Mouse (Mus musculus): Measurements from ENCODE around the gene Creb5. TPM values are rescaled to one million over a fixed set of nuclear protein-coding genes. Genes with fewer than 3 reads are reported as not detected.

Gene Creb5
- polyA plus RNA-seq, 1 experiment from 2014 or later, result 14.8 TPM

GRCm38 (mm10) chr6:53508847-53509494 lies 221.9 kb downstream of the Creb5 start:
- H3K36me3 ChIP-seq (ENCODE audit: control insufficient read depth, insufficient read depth), result no peaks in the 10 kb centered on the region
- H3K4me3 ChIP-seq (replicated peaks; ENCODE audit: low read length), result no peak overlapping the region
- H3K4me2 ChIP-seq (ENCODE audit: low read length), result no peak overlapping the region
- no peak overlapping the region for H3K9ac ChIP-seq (replicated peaks; ENCODE audit: low read depth, low read length)
- H3K27me3 ChIP-seq (replicated peaks; ENCODE audit: control insufficient read depth, insufficient read depth, low read length), result no peaks in the 10 kb centered on the region
- 92% methylated on average over 3 of the region's 3 CpGs for WGBS
- no peak for ATAC-seq
- no peaks in the 10 kb centered on the region for H3K9me3 ChIP-seq (ENCODE audit: control insufficient read depth, low read length)
- no peak overlapping the region for H3K27ac ChIP-seq (ENCODE audit: low read length)
- H3K4me1 ChIP-seq (replicated peaks; ENCODE audit: control insufficient read depth, insufficient read depth, low read length), result no peaks in the 10 kb centered on the region

- 66% methylated on average over 7 of the region's 7 CpGs for WGBS
- Histone ChIP-seq H3K4me1 (replicated peaks; ENCODE audit: control insufficient read depth, insufficient read depth, low read length) (no peaks in the 10 kb centered on the region), H3K27me3 (replicated peaks; ENCODE audit: control insufficient read depth, insufficient read depth, low read length) (no peaks in the 10 kb centered on the region), H3K36me3 (ENCODE audit: control insufficient read depth, insufficient read depth) (no peaks in the 10 kb centered on the region), H3K27ac (ENCODE audit: low read length) (no peak overlapping the region), H3K9me3 (ENCODE audit: control insufficient read depth, low read length) (no peaks in the 10 kb centered on the region), H3K4me3 (replicated peaks; ENCODE audit: low read length) (no peak overlapping the region), H3K4me2 (ENCODE audit: low read length) (no peak overlapping the region), H3K9ac (replicated peaks; ENCODE audit: low read depth, low read length) (no peak overlapping the region)
- no peak for ATAC-seq
Measured at GRCm38 (mm10) chr6:53510005-53510404, 222.9 kb downstream of the Creb5 start.

- Histone ChIP-seq H3K4me2 (ENCODE audit: low read length) (no peak overlapping the region), H3K9ac (replicated peaks; ENCODE audit: low read depth, low read length) (no peak overlapping the region), H3K4me3 (replicated peaks; ENCODE audit: low read length) (no peak overlapping the region), H3K9me3 (ENCODE audit: control insufficient read depth, low read length) (no peaks in the 10 kb centered on the region), H3K27ac (ENCODE audit: low read length) (no peak overlapping the region), H3K36me3 (ENCODE audit: control insufficient read depth, insufficient read depth) (no peaks in the 10 kb centered on the region), H3K27me3 (replicated peaks; ENCODE audit: control insufficient read depth, insufficient read depth, low read length) (no peaks in the 10 kb centered on the region), H3K4me1 (replicated peaks; ENCODE audit: control insufficient read depth, insufficient read depth, low read length) (peaks cover 1% of the 10 kb centered on the region; the same call in 1 of the 2 replicates)
- ATAC-seq, result no peak
- 91% methylated on average over 8 of the region's 8 CpGs for WGBS
Measured at GRCm38 (mm10) chr6:53512226-53512625, 225.2 kb downstream of the Creb5 start.

- Histone ChIP-seq H3K9ac (replicated peaks; ENCODE audit: low read depth, low read length) (no peak overlapping the region), H3K4me3 (replicated peaks; ENCODE audit: low read length) (no peak overlapping the region), H3K27me3 (replicated peaks; ENCODE audit: control insufficient read depth, insufficient read depth, low read length) (no peaks in the 10 kb centered on the region), H3K4me2 (ENCODE audit: low read length) (no peak overlapping the region), H3K4me1 (replicated peaks; ENCODE audit: control insufficient read depth, insufficient read depth, low read length) (peaks cover 9% of the 10 kb centered on the region; the same call in 1 of the 2 replicates), H3K27ac (ENCODE audit: low read length) (no peak overlapping the region), H3K36me3 (ENCODE audit: control insufficient read depth, insufficient read depth) (no peaks in the 10 kb centered on the region), H3K9me3 (ENCODE audit: control insufficient read depth, low read length) (no peaks in the 10 kb centered on the region)
- 92% methylated on average over 2 of the region's 2 CpGs for WGBS
- ATAC-seq, result no peak
Measured at GRCm38 (mm10) chr6:53513380-53513779, 226.3 kb downstream of the Creb5 start.

GRCm38 (mm10) chr6:53514862-53515261 lies 227.8 kb downstream of the Creb5 start:
- H3K4me1 ChIP-seq (replicated peaks; ENCODE audit: control insufficient read depth, insufficient read depth, low read length), result peaks cover 9% of the 10 kb centered on the region; the same call in 1 of the 2 replicates
- WGBS, result 38% methylated on average over 1 of the region's 1 CpGs
- no peaks in the 10 kb centered on the region for H3K9me3 ChIP-seq (ENCODE audit: control insufficient read depth, low read length)
- ATAC-seq, result no peak
- no peaks in the 10 kb centered on the region for H3K27me3 ChIP-seq (replicated peaks; ENCODE audit: control insufficient read depth, insufficient read depth, low read length)
- no peaks in the 10 kb centered on the region for H3K36me3 ChIP-seq (ENCODE audit: control insufficient read depth, insufficient read depth)
- no peak overlapping the region for H3K9ac ChIP-seq (replicated peaks; ENCODE audit: low read depth, low read length)
- no peak overlapping the region for H3K27ac ChIP-seq (ENCODE audit: low read length)
- H3K4me3 ChIP-seq (replicated peaks; ENCODE audit: low read length), result no peak overlapping the region
- no peak overlapping the region for H3K4me2 ChIP-seq (ENCODE audit: low read length)

- H3K4me1 ChIP-seq (replicated peaks; ENCODE audit: control insufficient read depth, insufficient read depth, low read length), result peaks cover 9% of the 10 kb centered on the region; the same call in 1 of the 2 replicates
- no peak overlapping the region for H3K9ac ChIP-seq (replicated peaks; ENCODE audit: low read depth, low read length)
- no peaks in the 10 kb centered on the region for H3K9me3 ChIP-seq (ENCODE audit: control insufficient read depth, low read length)
- H3K27ac ChIP-seq (ENCODE audit: low read length), result no peak overlapping the region
- H3K27me3 ChIP-seq (replicated peaks; ENCODE audit: control insufficient read depth, insufficient read depth, low read length), result no peaks in the 10 kb centered on the region
- no peak for ATAC-seq
- H3K4me3 ChIP-seq (replicated peaks; ENCODE audit: low read length), result no peak overlapping the region
- H3K4me2 ChIP-seq (ENCODE audit: low read length), result no peak overlapping the region
- no peaks in the 10 kb centered on the region for H3K36me3 ChIP-seq (ENCODE audit: control insufficient read depth, insufficient read depth)
- WGBS, result 82% methylated on average over 4 of the region's 4 CpGs
Measured at GRCm38 (mm10) chr6:53515611-53516010, 228.5 kb downstream of the Creb5 start.

- Histone ChIP-seq H3K4me3 (replicated peaks; ENCODE audit: low read length) (no peak overlapping the region), H3K4me2 (ENCODE audit: low read length) (no peak overlapping the region), H3K9ac (replicated peaks; ENCODE audit: low read depth, low read length) (no peak overlapping the region), H3K27me3 (replicated peaks; ENCODE audit: control insufficient read depth, insufficient read depth, low read length) (no peaks in the 10 kb centered on the region), H3K27ac (ENCODE audit: low read length) (no peak overlapping the region), H3K9me3 (ENCODE audit: control insufficient read depth, low read length) (no peaks in the 10 kb centered on the region), H3K4me1 (replicated peaks; ENCODE audit: control insufficient read depth, insufficient read depth, low read length) (peaks cover 9% of the 10 kb centered on the region; the same call in 1 of the 2 replicates), H3K36me3 (ENCODE audit: control insufficient read depth, insufficient read depth) (no peaks in the 10 kb centered on the region)
- no peak for ATAC-seq
- WGBS, result 44% methylated on average over 5 of the region's 5 CpGs
Measured at GRCm38 (mm10) chr6:53517371-53517945, 230.4 kb downstream of the Creb5 start.

GRCm38 (mm10) chr6:53523743-53524497 lies 236.8 kb downstream of the Creb5 start:
- H3K36me3 ChIP-seq (ENCODE audit: control insufficient read depth, insufficient read depth), result no peaks in the 10 kb centered on the region
- no peak overlapping the region for H3K4me2 ChIP-seq (ENCODE audit: low read length)
- no peak overlapping the region for H3K4me3 ChIP-seq (replicated peaks; ENCODE audit: low read length)
- no peaks in the 10 kb centered on the region for H3K4me1 ChIP-seq (replicated peaks; ENCODE audit: control insufficient read depth, insufficient read depth, low read length)
- H3K9me3 ChIP-seq (ENCODE audit: control insufficient read depth, low read length), result no peaks in the 10 kb centered on the region
- no peaks in the 10 kb centered on the region for H3K27me3 ChIP-seq (replicated peaks; ENCODE audit: control insufficient read depth, insufficient read depth, low read length)
- no peak for ATAC-seq
- no peak overlapping the region for H3K27ac ChIP-seq (ENCODE audit: low read length)
- WGBS, result 86% methylated on average over 13 of the region's 13 CpGs
- no peak overlapping the region for H3K9ac ChIP-seq (replicated peaks; ENCODE audit: low read depth, low read length)

- 93% methylated on average over 1 of the region's 1 CpGs for WGBS
- Histone ChIP-seq H3K9me3 (ENCODE audit: control insufficient read depth, low read length) (no peaks in the 10 kb centered on the region), H3K4me3 (replicated peaks; ENCODE audit: low read length) (no peak overlapping the region), H3K27me3 (replicated peaks; ENCODE audit: control insufficient read depth, insufficient read depth, low read length) (no peaks in the 10 kb centered on the region), H3K27ac (ENCODE audit: low read length) (no peak overlapping the region), H3K4me2 (ENCODE audit: low read length) (no peak overlapping the region), H3K36me3 (ENCODE audit: control insufficient read depth, insufficient read depth) (no peaks in the 10 kb centered on the region), H3K4me1 (replicated peaks; ENCODE audit: control insufficient read depth, insufficient read depth, low read length) (no peaks in the 10 kb centered on the region), H3K9ac (replicated peaks; ENCODE audit: low read depth, low read length) (no peak overlapping the region)
- ATAC-seq, result no peak
Measured at GRCm38 (mm10) chr6:53526460-53526859, 239.4 kb downstream of the Creb5 start.

Measured in forebrain, embryonic 16.5 days (tissue).